Mouse (Mus musculus) CH12.LX (cell line): ENCODE data around the gene Gm20683. TPM values are rescaled to one million over a fixed set of nuclear protein-coding genes. Genes with fewer than 3 reads are reported as not detected.

Source experiments
- DNase-seq: peaks from one replicate; pipeline ENCODE4 v3.0.0-alpha.2; 2013; ENCODE audit errors: extremely low read depth
- H3K27ac ChIP-seq: 2 replicates; pipeline ENCODE4 v1.5.1; 2012; ENCODE audit warnings: low read depth, mild to moderate bottlenecking, control low read depth, moderate library complexity; ENCODE audit not compliant: insufficient read depth
- H3K27me3 ChIP-seq: replicated peaks from 2 replicates; pipeline ENCODE3; 2012; ENCODE audit warnings: inconsistent platforms
- H3K36me3 ChIP-seq, 2 experiments: replicated peaks in 1 of 2; 2 replicates each; pipeline versions ENCODE3 to v1.6.1; 2012; ENCODE audit warnings: inconsistent platforms in 1 of 2, low read length in 1 of 2, mild to moderate bottlenecking in 1 of 2, mixed read lengths in 1 of 2, moderate library complexity in 1 of 2; ENCODE audit not compliant: control insufficient read depth in 1 of 2, insufficient read depth in 1 of 2
- H3K4me1 ChIP-seq, 2 experiments: 2 replicates each; pipeline ENCODE4 v1.6.1; 2012; ENCODE audit warnings: inconsistent platforms in 1 of 2, moderate library complexity in 1 of 2; ENCODE audit not compliant: insufficient read depth in 2 of 2, control insufficient read depth in 1 of 2
- H3K4me2 ChIP-seq: 2 replicates; pipeline ENCODE4 v1.6.1; 2012; ENCODE audit warnings: low read depth, mild to moderate bottlenecking, control low read depth; ENCODE audit not compliant: poor library complexity, insufficient read depth, severe bottlenecking
- H3K4me3 ChIP-seq, 3 experiments: fragments of 150-350 bp in 1 of 3; sonication (generic) in 1 of 3; replicated peaks in 1 of 3; 2 replicates each; pipeline versions ENCODE3 to v1.5.1; 2011 to 2012; ENCODE audit warnings: low read depth in 2 of 3, low read length in 2 of 3, mild to moderate bottlenecking in 2 of 3, moderate library complexity in 2 of 3, control low read depth in 1 of 3, improper control_type of control experiment in 1 of 3, inconsistent platforms in 1 of 3, mixed read lengths in 1 of 3; ENCODE audit not compliant: poor library complexity in 1 of 3
- H3K79me2 ChIP-seq: replicated peaks from 2 replicates; pipeline ENCODE4 v1.6.1; 2012; ENCODE audit warnings: mild to moderate bottlenecking, moderate library complexity; ENCODE audit not compliant: control insufficient read depth, poor library complexity, insufficient read depth, severe bottlenecking; ENCODE audit errors: extremely low read depth
- H3K9ac ChIP-seq: 2 replicates; pipeline ENCODE4 v1.6.1; 2012; ENCODE audit warnings: low read depth, mild to moderate bottlenecking, control low read depth, moderate library complexity; ENCODE audit not compliant: insufficient read depth
- H3K9me3 ChIP-seq: replicated peaks from 2 replicates; pipeline ENCODE3; 2012; ENCODE audit warnings: low read length, inconsistent platforms, mixed read lengths
- CHD2 ChIP-seq: IDR thresholded peaks from 2 replicates; pipeline ENCODE4 v1.6.1; 2011; ENCODE audit warnings: low read length, improper control_type of control experiment
- CTCF ChIP-seq, 2 experiments: IDR thresholded peaks in 1 of 2; conservative IDR thresholded peaks in 1 of 2; 2 replicates each; pipeline ENCODE4 v1.5.1; 2011 to 2012; ENCODE audit warnings: low read depth in 2 of 2, low read length in 2 of 2, improper control_type of control experiment in 1 of 2, inconsistent platforms in 1 of 2, mild to moderate bottlenecking in 1 of 2, moderate library complexity in 1 of 2
- ELF1 ChIP-seq: IDR thresholded peaks from 2 replicates; pipeline ENCODE4 v1.6.1; 2014; ENCODE audit warnings: low read depth, mild to moderate bottlenecking, inconsistent platforms, low read length, improper control_type of control experiment
- IRF4 ChIP-seq: IDR thresholded peaks from 2 replicates; pipeline ENCODE4 v1.6.1; 2014; ENCODE audit warnings: low read depth, mild to moderate bottlenecking, inconsistent platforms, low read length, improper control_type of control experiment
- JUN ChIP-seq: IDR thresholded peaks from 2 replicates; pipeline ENCODE4 v1.6.1; 2011; ENCODE audit warnings: low read depth, mild to moderate bottlenecking, low read length, improper control_type of control experiment, moderate library complexity; ENCODE audit not compliant: insufficient read depth
- MEF2A ChIP-seq: IDR thresholded peaks from 2 replicates; pipeline ENCODE4 v1.6.1; 2014; ENCODE audit warnings: low read depth, mild to moderate bottlenecking, inconsistent platforms, low read length, improper control_type of control experiment, borderline replicate concordance
- PAX5 ChIP-seq: IDR thresholded peaks from 2 replicates; pipeline ENCODE4 v1.6.1; 2012; ENCODE audit warnings: low read length, inconsistent platforms, mixed read lengths
- SIN3A ChIP-seq: IDR thresholded peaks from 2 replicates; pipeline ENCODE4 v1.6.1; 2012; ENCODE audit warnings: low read length, improper control_type of control experiment, inconsistent platforms
- TBP ChIP-seq: conservative IDR thresholded peaks from 2 replicates; pipeline ENCODE4 v1.6.1; 2011; ENCODE audit warnings: low read depth, low read length, improper control_type of control experiment
- UBTF ChIP-seq: IDR thresholded peaks from 2 replicates; pipeline ENCODE4 v1.6.1; 2012; ENCODE audit warnings: low read depth, mild to moderate bottlenecking, inconsistent platforms, low read length, improper control_type of control experiment, moderate library complexity
- ZKSCAN1 ChIP-seq: IDR thresholded peaks from 2 replicates; pipeline ENCODE4 v1.6.1; 2012; ENCODE audit warnings: low read depth, inconsistent platforms, low read length, improper control_type of control experiment, borderline replicate concordance
- ZMIZ1 ChIP-seq: IDR thresholded peaks from 2 replicates; pipeline ENCODE4 v1.6.1; 2012; ENCODE audit warnings: low read depth, mild to moderate bottlenecking, inconsistent platforms, low read length, improper control_type of control experiment
- ZNF384 ChIP-seq: IDR thresholded peaks from 2 replicates; pipeline ENCODE4 v1.6.1; 2012; ENCODE audit warnings: low read depth, low read length, improper control_type of control experiment, inconsistent platforms
- dilution Hi-C: fragments of 300-500 bp; cut with MboI; formaldehyde crosslinking; loops from 2 replicates; pipeline ENCODE4 v1.14.3; 2020; ENCODE audit warnings: low sequenced_read_pairs; ENCODE audit not compliant: extremely low pct_unique_long_range_greater_than_20kb, extremely low pct_ligation_motif_present
- in situ Hi-C: fragments of 300-500 bp; cut with MboI; formaldehyde crosslinking; loops from 3 replicates; pipeline ENCODE4 v1.14.3; 2019; ENCODE audit warnings: low sequenced_read_pairs, low pct_ligation_motif_present, low pct_unique_long_range_greater_than_20kb, mixed read lengths
- polyA plus RNA-seq: library from polyadenylated mRNA; unstranded; fragments of >175 nt; gene quantifications from 2 replicates; pipeline ENCODE4 v1.2.1, GENCODE M21; 2012; ENCODE audit warnings: low read depth; ENCODE audit not compliant: insufficient read length
- total RNA-seq, 2 experiments: library from RNA; depleted of rRNA; stranded (reverse); fragments of 300-350 nt in 1 of 2; fragments of >200 nt in 1 of 2; gene quantifications; 2 replicates each; pipeline ENCODE4 v1.2.3; 2012 to 2014

The Gm20683 gene
- total and polyA plus RNA-seq, 3 experiments = 1.3 to 4.8 (median 3.8) TPM

GRCm38 (mm10) chr17:25864311-25864710 lies 22.7 kb upstream of the Gm20683 start:
- H3K27ac ChIP-seq = no peak overlapping the region
- no peak for TF ChIP-seq JUN
- TF ChIP-seq TBP = no peak
- TF ChIP-seq ZMIZ1 = no peak
- TF ChIP-seq ZNF384 = no peak
- no peak for TF ChIP-seq ZKSCAN1
- TF ChIP-seq ELF1 = no peak
- TF ChIP-seq SIN3A = no peak
- no peak for TF ChIP-seq CHD2
- no peak for TF ChIP-seq UBTF
- TF ChIP-seq PAX5 = no peak
- no peak for TF ChIP-seq IRF4
- peaks cover 0 to 5% of the 10 kb centered on the region in 2 experiments for H3K36me3 ChIP-seq
- peaks cover 13 to 40% of the 10 kb centered on the region in 2 experiments for H3K4me1 ChIP-seq
- H3K9me3 ChIP-seq = no peaks in the 10 kb centered on the region
- H3K9ac ChIP-seq = no peak overlapping the region
- no peak for DNase-seq
- H3K4me3 ChIP-seq = no peak overlapping the region
- H3K27me3 ChIP-seq = peaks cover 42% of the 10 kb centered on the region
- in situ Hi-C loops (no loop called here), dilution Hi-C loops (no loop called here)
- H3K79me2 ChIP-seq = no peaks in the 10 kb centered on the region
- H3K4me2 ChIP-seq = no peak overlapping the region

DNA sequence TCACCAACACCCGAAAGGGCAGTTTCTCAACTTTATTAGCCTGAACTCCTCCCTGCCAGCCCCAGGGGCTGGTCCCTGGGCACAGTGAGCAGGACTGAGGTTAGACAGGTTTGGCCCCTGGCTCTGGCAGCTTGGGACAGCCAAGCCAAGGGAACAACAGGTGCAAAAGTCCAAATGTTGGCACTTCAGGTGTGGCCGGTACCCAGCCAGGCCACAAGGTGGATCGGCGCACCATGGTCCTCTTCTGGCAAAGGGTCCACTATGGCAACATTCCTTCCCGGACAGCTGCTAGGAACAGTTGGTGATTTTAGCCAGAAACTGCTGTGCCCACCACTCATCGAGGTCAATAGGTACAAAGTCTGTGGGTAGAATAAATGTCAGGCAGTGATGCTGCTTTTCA lies 22.1 kb upstream of the Gm20683 start:
- H3K79me2 ChIP-seq = no peaks in the 10 kb centered on the region
- peaks cover 0 to 11% of the 10 kb centered on the region in 2 experiments for H3K36me3 ChIP-seq
- in situ Hi-C loops (no loop called here), dilution Hi-C loops (no loop called here)
- H3K9me3 ChIP-seq = no peaks in the 10 kb centered on the region
- H3K4me1 ChIP-seq = peaks cover 13 to 37% of the 10 kb centered on the region in 2 experiments
- TF ChIP-seq CTCF (conservative IDR thresholded peaks at IDR 0.05 in 1 of 2, IDR thresholded peaks at IDR 0.05 in 1 of 2; ENCODE audit: low read depth in 2 of 2, low read length in 2 of 2) (peak in 1 of 2 experiments; percentile 19; a peak in 1 of 4 replicates), MEF2A (no peak)
- no peak overlapping the region for H3K4me3 ChIP-seq
- no peak overlapping the region for H3K27ac ChIP-seq
- no peak overlapping the region for H3K4me2 ChIP-seq
- peaks cover 37% of the 10 kb centered on the region for H3K27me3 ChIP-seq
- DNase-seq = no peak
- no peak overlapping the region for H3K9ac ChIP-seq
